Mouse (Mus musculus) embryo, embryonic 10.5 days (tissue): Measurements from ENCODE around the gene Hdac4.
A peak's percentile ranks its signal among the peaks of the same experiment; 100 is the strongest.

ENCODE experiments used
- DNase-seq: peaks from one replicate; pipeline ENCODE4 v3.0.0-alpha.2; 2015; ENCODE audit warnings: low spot score

The Hdac4 gene

DNA sequence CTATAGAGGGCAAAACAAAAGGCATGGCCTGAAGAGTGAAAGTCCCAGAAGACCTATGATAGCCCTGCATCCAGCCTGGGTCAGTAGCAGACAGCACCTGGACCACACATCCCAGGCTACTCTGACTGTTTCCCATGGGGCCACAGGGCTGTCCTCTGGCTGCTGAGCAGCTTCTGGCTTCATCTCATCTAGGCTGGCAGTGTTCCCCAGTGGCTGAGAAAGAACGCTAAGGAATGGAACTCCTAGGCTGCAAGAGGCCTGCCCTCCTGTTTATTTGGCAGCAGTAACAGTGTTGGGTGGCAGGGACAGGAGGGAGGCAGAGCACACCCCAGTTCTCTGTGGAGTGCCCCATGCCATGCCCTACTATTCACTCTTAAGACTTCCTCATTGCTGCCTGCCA lies 228.5 kb downstream of the Hdac4 start:
- no peak for DNase-seq

DNA sequence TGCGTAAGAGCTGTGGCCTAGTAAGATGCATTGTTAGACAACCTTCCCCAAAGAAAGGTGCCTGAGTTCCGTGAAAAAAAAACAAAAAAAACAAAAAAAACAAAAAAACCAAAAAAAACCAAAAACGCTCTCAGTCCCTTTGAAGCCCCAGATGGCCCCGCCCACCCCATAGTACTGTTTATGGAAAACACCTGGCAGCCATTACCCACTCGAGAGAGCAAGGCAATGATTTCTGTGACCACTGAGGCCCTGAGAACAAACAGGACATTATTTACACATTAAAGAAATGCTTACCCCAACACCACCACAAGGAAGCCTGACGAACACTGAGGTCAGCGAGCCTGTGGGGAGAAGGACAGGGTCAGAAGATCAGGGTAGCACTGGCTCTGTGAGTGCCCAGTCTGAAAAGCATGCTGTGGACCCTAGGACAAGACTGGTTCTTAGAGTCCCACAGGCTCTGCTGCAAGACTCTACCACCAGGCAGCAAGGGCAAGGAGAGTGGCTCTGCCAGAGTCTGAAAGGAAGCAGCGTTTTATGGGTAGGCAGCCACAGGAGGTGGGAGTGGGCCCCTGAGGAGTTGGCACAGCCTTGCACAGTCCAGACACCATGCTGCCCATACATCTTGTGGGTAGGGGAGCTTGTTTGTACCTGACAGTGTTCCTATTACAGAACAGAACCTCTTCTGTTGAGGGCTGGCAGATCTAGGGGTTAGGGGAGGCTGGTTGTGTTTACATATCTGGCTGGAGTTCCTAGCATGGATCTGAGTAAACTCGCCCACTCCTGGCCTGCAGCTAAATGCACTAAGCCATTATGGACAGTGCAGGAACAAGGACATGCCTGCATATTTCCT lies 230.8 kb downstream of the Hdac4 start:
- DNase-seq = peak; percentile 36

DNA sequence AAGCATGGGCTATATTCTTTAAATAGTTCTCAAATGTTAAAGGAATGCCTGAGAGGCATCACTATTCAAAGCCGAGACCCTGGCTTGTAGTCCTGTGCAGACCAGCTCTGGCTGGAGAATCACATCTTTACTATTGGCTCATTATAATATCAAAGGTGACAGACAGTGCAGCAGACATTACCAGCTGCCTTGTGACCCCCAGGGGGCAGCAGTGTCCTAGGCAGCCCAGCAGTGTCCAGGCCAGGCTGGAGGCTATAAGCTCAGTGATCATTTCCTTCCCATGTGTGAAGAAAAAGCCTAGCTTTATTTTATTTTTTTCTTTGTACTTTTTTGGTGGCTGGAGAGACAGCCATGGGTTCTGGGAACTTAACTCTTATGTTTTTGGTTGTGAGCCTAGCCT lies 233.2 kb downstream of the Hdac4 start:
- DNase-seq = peak; percentile 74

DNA sequence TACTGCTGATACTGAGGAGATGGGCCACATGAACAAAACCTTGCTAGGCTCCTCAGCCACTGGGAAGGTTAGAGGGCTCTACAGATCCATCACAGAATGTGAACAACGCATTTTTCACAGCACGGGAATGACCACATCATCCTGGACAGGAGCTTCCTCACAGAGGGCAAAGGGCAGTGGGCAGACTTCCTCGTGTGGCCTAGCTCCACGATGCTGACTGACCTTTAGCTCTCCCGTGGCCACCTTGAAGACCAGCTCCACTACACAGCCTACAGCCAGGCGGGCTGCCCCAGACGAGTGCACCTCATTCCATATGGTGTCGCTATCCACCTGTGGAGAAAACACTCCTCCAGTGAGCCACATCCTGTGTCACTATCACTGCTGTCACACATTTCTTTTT lies 234.3 kb downstream of the Hdac4 start:
- DNase-seq = no peak

DNA sequence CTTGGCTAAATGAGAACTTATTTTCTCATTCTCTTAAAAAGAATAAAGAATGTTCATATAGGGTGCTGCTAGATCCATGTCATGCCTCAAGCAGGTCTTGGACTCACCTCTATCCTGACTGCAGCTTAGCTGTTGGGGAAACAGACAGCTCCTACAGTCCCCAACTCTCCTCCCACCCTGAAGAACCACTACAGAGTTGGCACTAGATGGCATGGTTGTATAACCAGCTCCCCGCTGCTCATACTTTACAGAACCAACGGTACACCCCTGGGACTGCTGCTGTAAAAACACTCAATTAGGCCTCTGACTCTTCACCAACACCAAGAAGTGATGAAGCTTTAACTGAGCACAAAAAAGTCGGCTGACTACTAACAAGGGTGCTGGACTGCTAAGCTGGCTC lies 235.6 kb downstream of the Hdac4 start:
- no peak for DNase-seq

DNA sequence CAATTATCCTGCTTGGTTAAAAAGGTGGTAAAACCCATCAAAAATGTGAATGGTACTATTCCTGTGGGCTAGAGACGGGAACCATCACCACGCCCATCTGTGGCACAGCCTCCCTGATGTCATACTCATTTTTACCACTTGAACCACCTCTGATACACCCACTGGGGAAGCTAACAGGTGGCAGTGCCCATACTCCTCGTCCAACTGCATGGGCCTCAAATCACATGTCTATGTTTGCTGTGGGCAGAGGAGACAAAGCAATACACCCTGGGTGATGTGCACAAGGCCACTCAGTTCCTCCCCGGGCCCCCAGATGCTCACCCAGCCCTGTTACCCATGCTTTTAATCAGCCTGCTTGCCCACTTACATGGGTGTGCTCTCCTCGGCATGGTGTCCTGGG lies 236.5 kb downstream of the Hdac4 start:
- DNase-seq = no peak

DNA sequence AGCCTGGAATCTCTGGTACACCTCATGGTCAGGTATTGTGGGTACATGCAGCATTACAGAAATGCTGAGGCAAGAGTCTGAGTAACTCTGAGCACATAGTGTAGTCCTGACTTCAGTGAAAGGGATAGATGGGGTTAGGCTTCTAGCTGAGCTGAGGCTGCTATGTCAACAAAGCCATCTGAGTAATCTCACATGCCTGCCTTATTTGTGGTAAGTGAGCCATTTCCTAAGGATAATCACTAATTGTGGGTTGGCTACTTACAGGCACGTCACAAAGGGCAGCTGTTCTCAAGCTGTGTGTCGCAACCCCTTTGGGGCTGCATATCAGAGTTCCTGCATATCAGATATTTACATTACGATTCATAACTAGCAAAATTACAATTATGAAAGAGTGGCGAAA lies 239.3 kb downstream of the Hdac4 start:
- no peak for DNase-seq

DNA sequence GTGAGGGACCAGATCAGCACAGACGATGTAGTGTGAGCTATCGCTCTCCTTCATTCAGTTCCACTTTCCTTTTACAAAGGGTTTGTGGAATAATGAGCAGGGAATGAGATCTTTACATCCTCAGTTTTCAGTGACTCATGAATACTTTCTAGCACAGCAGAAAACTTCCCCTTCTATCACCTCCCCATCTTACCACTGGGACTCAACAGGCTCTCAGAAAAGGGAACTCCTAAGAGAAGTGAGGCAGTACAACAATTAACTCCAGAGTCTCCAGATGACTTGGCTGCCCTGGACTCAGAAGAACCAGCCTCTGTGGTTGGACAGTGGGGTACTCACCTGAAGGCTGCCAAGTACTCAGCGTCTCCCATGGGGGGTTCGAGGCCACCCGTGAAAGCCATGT lies 240.5 kb downstream of the Hdac4 start:
- no peak for DNase-seq

DNA sequence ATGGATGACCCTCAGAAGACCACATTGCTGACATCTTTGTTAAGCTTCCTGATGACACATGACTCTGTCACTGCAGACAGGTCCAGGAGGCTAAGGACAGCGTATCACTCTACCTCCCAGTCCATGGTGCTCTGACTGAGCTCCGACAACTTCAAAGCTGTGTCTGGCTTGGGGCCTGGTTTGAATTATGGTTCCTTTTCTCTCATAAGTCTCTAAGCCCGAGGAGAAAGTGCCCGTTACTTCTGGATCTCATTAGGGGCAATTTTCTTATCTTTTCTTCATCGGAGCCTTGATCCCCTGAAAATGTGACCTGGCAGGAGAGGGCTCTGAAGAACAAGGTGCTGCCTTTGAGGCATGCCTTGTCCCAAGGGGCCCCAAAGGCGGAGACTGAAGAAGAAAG lies 242.6 kb downstream of the Hdac4 start:
- DNase-seq = peak; percentile 66

DNA sequence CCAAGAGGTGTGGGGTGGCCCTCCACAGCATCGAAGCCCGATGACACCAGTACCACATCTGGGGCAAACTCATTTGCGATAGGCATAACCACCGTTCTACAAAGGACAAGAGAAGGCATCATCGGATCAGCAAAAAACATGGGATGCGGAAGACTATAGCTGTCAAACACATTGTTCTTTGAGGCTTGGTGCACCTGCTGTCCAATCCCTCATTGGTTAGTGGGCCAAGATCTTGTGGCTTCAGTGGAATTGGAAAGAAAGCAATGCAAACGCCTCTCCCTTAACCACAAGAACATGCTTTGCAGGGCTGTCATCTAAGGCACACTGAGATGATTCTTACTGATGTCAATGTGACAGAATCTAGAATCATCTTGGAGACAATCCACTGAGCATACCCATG lies 248.1 kb downstream of the Hdac4 start:
- DNase-seq = no peak

DNA sequence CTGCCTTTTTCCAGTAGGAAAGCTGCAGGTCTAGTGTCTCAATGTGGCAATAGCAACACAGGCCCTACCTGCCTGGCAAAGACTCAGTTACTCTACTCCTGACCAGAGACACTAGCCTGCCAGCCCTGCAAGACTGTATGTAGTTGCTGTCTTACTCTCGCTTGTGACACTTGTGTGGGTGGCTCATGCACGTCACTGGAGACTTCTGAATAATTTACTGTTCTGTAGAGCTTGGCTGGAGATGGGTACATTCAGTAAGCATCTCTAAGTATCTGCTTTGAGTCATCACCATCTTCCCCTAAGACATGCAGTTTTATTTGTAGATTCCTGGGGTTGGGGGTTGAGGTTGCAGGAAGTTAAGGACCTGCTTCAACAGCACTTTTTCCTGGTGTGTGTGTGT lies 252.9 kb downstream of the Hdac4 start:
- DNase-seq = no peak

DNA sequence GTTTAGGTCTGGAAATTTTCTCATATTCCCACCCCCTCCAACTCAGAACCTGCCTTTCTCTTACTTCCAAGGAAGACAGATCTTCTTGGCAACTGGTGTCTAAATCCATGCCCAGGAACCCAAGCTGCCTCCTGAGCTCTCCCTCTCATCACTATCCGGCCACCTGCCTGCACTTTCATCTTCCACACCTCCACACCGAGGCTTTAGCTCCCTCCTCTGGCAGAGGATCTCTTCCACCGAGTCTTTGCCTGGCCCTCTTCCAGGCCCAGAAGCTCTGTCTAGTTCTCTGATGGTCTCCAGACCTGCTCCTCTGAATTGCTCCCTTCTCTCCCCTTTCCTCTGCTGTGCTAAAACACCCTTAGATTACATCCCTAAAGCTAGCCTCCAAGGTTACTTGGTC lies 253.5 kb downstream of the Hdac4 start:
- DNase-seq = no peak

DNA sequence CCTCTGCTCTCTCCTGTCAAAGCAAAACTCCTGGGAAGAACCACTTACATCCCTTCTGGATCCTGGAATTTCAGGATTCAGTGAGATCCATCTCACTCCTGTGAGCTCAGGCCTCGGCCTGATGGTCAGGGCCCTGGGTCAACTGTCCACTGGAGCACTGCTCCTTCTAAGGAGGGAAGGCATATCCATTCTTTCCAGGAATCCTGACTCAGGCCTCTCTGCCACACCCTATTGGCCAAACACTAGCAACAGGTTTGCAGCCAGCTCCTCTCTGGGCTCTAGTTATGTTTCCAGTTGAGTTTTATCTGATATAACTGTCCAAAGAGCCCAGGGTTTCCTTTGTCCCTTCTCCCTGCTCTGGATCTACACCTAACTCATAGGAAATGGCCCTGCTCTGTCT lies 254.4 kb downstream of the Hdac4 start:
- no peak for DNase-seq

DNA sequence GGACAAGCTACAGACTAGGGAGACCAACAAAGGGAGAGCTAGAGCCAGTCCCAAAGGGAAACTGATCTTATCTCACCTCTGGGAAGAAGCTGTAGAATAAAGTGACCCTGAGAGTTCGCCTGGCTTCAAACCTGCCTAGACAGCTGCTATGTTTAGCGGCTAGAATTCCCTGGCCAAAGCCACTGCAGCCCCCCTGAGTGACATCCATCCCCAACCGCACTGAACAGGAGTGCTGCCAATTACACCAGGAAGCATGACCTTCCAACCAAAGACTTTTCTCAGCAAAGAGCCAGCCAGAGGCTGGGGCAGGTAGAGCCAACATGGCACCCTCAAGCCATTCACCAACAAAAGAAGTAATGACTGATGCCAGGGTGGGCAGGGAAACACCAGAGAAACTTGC lies 260.3 kb downstream of the Hdac4 start:
- DNase-seq = no peak

DNA sequence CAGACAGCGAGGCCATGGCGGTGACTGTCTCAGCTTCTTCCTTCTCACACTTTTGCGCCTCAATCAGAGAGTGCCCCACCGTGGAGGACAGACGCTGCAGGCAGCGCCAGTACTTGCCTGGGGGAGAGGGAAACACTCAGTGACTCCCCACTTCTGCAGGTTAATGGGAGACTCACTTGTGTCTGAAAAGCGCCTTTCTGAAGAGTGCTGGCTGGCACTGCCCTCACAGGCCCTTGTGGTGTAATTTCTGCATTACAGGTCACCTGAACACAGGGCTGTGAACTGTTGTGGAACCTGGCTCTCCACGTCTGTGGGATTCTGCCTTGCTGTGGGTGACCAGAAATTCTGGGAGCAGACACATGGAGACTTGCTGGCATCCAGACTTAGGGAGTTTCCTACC lies 261.8 kb downstream of the Hdac4 start:
- no peak for DNase-seq

DNA sequence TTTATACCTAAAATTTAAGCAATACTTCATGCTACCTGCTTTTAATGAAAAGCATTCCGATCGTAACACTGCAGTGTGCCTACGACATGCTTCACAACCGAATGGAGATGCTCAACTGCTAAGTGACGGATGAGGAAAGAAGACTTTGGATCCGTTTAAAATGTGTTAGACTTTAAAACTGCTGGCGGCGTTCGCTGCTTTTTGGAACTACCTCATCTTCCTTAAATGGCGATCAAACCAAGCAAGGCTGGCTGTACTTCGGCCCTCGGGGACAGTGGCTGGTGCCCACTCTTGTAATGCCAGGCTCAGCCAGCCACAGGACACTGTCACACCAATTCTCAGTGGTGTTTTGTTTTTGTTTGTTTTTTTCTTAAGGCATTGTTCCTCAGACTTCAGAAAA lies 263.3 kb downstream of the Hdac4 start:
- DNase-seq = no peak

DNA sequence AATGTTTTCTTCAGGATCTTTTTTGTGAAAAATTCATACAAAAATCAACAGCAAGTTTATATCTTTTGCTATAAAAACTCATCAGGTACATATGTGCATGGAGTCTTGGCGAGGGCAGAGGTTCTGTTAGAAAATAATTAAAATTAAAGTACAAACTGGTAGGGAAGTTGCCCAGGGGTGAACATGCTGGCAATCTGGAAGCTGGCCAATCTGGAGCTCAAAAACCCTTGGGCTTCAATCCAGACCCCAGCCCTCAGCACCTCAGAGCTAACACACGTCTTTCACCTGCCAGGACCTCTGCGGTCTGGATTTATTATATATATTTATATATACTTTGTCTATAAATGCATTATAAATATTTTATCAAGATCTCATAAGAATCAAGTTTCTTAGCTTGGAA lies 263.7 kb downstream of the Hdac4 start:
- no peak for DNase-seq

DNA sequence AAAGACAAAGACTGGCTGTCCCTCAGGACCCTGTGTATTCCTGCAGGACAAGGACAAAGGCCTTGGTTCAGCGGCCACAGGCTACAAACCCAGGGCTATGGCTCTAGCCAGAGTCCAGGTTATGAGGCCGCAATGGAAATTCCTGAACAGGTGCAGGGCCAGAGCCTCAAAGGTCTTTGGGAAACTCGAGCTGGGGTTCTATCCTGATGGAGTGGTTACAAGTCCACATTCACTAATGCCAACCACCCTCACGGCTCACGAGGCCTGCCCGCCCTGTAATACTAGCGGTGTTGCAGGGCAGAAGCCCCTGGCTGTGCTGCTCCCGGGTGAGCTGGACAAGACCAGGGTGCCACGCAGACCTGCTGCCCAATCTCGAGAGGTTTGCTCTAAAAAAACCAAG lies 264.3 kb downstream of the Hdac4 start:
- no peak for DNase-seq

DNA sequence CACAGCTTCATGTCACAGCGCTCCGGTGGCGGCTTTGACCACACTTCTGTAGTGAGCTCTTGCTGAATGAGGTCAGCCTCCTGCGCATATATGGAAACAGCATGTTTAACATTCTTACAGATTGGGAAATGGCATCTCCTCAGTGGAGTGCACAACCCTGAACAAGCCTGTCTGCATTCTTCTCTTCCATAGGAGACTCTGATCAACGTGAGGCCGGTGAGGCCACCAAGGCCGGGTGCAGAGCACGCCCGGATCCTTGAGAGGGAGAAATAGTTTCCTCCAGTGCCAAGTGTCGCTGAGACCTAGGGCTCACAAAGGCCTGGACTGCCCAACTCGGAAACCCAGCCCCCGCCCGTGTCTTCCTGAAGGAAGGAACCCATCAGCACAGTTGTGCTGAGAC lies 266.4 kb downstream of the Hdac4 start:
- no peak for DNase-seq

DNA sequence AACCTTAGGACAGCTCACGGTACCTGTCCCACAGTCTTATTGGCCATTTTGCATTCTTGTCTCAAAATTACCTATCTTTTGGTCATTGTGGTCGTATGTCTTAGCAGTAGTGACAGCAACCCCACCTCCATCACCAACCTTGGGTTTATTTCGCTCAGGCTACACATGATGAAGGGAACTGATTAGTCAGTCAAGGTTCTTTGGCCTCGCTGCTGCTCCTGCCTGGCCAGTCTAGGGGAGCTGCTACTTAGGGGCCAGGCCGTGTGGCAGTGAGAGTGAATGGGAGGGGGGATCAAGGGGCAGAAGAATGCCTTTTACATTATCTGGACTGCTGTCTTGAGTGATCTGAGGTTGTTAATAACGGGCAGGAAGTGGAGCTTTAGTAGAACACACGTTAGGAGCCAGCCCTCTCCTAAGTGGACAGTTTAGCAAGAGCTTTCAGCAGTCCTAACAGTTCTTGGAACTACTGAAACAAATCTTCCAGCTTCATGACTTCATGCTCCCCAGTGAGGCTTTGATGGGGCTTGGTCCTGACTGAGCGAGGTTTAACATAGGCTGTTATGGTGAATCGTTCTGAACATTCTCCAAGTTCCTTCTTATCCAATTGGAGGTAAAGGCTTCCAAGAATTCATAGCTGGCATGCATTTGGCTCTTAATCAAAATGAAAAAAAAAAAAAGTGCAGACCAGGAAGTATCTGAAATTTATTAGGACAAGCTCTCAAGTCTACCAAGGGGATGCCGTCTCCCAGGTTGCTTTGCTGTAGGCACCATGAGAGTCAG lies 267.8 kb downstream of the Hdac4 start:
- DNase-seq = no peak

DNA sequence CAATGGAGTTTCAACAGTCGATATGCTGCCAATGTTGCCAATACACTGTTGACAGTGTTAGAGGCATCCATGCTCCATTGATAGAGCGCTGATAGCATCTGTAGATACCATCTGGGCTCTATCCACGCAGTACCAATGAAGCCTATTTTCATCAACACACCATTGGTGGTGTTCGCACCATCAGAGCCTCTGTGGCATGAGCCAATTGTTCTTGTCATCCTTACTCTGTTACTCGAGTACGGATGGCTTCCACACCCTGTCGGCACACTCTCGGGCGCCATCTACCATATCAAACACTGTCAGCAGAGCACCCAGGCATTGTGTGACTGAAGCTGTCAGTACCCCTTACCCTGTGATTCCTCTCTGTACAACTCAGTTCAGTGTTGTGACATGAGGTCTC lies 271.9 kb downstream of the Hdac4 start:
- no peak for DNase-seq

DNA sequence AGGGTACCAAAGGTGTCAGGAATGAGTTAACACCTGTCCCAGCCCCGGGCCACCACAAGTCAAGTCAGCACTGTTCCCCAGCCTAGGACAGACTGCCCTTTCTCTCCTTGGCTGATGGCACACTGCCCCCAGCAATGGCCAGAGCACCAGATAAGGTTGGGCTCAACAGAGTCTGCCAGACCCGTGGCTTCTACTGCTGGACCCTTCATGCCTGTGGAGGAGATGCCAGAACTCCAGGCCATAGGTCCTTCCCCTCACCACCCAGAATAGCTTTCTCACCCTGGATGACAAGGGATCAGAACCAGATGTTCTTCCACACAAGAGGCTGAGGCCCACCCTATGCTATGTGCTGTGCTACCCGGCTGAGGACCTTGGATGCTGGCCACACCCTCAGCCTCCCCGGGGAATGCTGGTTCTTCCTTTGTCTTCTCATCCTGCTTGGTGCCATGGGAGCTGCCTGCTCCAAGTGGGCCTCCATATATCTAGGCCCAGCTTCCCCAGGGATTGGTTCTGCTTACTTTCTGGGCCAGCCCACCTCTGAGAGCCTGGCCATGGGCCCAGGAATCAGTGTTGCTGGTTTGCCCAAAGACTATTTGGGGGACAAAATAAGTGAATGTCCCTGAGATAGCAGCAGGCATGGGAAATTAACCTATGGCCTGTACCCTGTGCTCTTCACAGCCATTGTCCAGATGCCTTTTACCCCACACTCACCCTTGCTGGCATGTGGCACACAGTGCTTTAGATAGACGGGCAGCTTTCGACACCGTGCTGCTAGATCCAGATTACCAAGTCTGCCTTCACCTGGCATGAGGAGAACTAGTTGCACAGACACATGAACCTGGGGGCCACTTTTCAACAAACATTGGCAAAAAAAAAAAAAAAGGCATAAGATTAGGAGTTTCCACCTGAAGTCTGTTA lies 273.0 kb downstream of the Hdac4 start:
- no peak for DNase-seq

DNA sequence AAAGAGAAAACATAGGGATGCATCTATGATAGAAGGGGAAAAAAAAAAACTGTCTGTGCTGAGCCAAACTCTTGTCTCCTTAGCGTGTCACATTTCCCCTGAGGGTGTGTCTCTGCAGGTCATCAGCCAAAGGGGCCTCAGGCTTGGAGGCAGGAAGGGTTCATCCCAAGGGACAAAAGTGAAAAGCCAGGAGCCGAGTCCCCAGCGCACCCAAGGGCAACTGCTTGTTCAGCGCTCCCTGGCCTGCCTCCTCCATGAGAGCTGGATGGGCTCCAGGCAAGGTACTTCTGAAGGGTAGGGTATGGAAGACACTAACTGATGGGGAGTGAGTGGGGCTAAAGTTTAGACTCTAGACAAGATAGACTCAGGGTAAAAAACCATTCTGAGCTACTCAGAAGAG lies 273.8 kb downstream of the Hdac4 start:
- no peak for DNase-seq
